Mouse (Mus musculus) hindbrain, embryonic 14.5 days (tissue): ENCODE data around the gene Stox2. TPM values are rescaled to one million over a fixed set of nuclear protein-coding genes. Genes with fewer than 3 reads are reported as not detected.

Source experiments
- ATAC-seq: fragments of 200-750 bp; cut with Nextera tagmentation; 2 replicates; pipeline ENCODE4 v1.8.0; 2017; ENCODE audit warnings: moderate number of reproducible peaks, mild to moderate bottlenecking, moderate TSS enrichment, moderate library complexity; ENCODE audit not compliant: low FRiP score
- DNase-seq: peaks from one replicate; pipeline ENCODE4 v3.0.0-alpha.2; 2015; ENCODE audit warnings: low spot score
- H3K27ac ChIP-seq: fragments of 300-500 bp; sonication (generic); 2 replicates; pipeline ENCODE4 v1.5.1; 2014; ENCODE audit warnings: mild to moderate bottlenecking, moderate library complexity
- H3K27me3 ChIP-seq: fragments of 300-500 bp; sonication (generic); 2 replicates; pipeline ENCODE4 v1.6.1; 2014; ENCODE audit warnings: mild to moderate bottlenecking, low read length, mixed read lengths; ENCODE audit not compliant: control insufficient read depth, insufficient read depth
- H3K36me3 ChIP-seq: fragments of 300-500 bp; sonication (generic); replicated peaks from 2 replicates; pipeline ENCODE4 v1.6.1; 2014; ENCODE audit not compliant: control insufficient read depth, insufficient read depth
- H3K4me1 ChIP-seq: fragments of 300-500 bp; sonication (generic); replicated peaks from 2 replicates; pipeline ENCODE4 v1.6.1; 2014; ENCODE audit warnings: antibody characterized with exemption, low read length, mixed read lengths; ENCODE audit not compliant: control insufficient read depth, insufficient read depth
- H3K4me2 ChIP-seq: fragments of 300-500 bp; sonication (generic); replicated peaks from 2 replicates; pipeline ENCODE4 v1.6.1; 2014; ENCODE audit warnings: mild to moderate bottlenecking, moderate library complexity
- H3K4me3 ChIP-seq: fragments of 300-500 bp; sonication (generic); replicated peaks from 2 replicates; pipeline ENCODE4 v1.5.1; 2014; ENCODE audit warnings: mild to moderate bottlenecking, low read length
- H3K9ac ChIP-seq: fragments of 300-500 bp; sonication (generic); 2 replicates; pipeline ENCODE4 v1.6.1; 2014
- H3K9me3 ChIP-seq: fragments of 300-500 bp; sonication (generic); 2 replicates; pipeline ENCODE4 v1.6.1; 2016; ENCODE audit warnings: low read length; ENCODE audit not compliant: control insufficient read depth
- WGBS: fragments of 180-500 bp; shearing (Covaris S2); extraction: QIAGEN DNeasy Blood & Tissue Kit; methylation state at CpG from one replicate; pipeline ENCODE4 v1.1.7; 2014; 5-methylcytosine and 5-hydroxymethylcytosine counted together
- polyA plus RNA-seq: library from polyadenylated mRNA; unstranded; fragments of >200 nt; fragmentation: Nextera tagmentation; extraction: Ambion mirVana; gene quantifications from 2 replicates; pipeline ENCODE4 v1.2.1, GENCODE M21; 2014

Stox2 gene
- polyA plus RNA-seq, 1 experiment from 2014 or later = 39.9 TPM

DNA sequence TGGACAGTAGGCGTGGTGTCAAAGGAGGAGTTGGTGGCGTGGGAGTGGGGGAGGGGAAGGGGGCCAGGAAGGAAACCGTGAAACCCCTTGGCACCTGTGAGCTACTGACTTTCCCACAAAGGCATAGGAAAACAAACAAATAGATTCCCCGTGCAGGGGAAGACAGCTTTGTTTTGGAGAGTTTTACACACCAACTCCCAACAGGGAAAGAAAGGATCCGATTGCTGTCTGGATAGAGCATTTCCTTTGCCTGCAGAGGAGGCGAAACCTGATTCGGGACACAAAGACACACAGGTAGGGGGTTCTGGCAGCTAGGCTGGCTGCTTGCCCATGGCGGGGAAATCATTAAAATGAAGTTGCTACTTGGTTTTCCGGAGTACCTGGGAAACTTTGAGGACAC is 310.6 kb downstream of the Stox2 start:
- Histone ChIP-seq H3K4me3 (no peak overlapping the region), H3K9me3 (no peaks in the 10 kb centered on the region), H3K27ac (no peak overlapping the region), H3K4me2 (peak overlapping the region; percentile 19), H3K27me3 (no peaks in the 10 kb centered on the region), H3K36me3 (no peaks in the 10 kb centered on the region), H3K4me1 (no peaks in the 10 kb centered on the region; the same call in 1 of the 2 replicates), H3K9ac (no peak overlapping the region)
- no peak for ATAC-seq
- 23% methylated on average over 9 of the region's 9 CpGs for WGBS
- DNase-seq = no peak

DNA sequence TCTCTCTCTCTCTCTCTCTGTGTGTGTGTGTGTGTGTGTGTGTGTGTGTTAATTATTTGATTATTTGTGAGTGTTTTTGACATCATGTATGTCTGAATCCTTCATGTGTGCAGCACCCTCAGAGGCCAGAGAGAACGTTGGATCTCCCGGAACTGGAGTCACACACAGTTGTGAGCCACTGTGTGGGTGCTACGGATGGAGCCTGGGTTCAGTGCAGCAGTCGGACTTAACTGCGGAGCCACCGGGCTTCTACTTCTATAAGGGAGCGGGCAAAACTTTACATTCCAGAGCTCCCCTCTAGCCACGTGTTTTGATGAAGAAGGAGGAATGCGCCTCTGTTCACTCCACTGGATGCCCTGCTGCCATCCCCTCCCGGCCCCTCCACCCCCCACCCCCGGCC is 311.4 kb downstream of the Stox2 start:
- H3K4me3 ChIP-seq = no peak overlapping the region
- DNase-seq (no peak), ATAC-seq (no peak)
- H3K9me3 ChIP-seq = no peaks in the 10 kb centered on the region
- no peaks in the 10 kb centered on the region for H3K27me3 ChIP-seq
- 54% methylated on average over 11 of the region's 11 CpGs for WGBS
- H3K36me3 ChIP-seq = no peaks in the 10 kb centered on the region
- no peak overlapping the region for H3K9ac ChIP-seq
- H3K4me1 ChIP-seq = no peaks in the 10 kb centered on the region; the same call in 1 of the 2 replicates
- H3K27ac ChIP-seq = no peak overlapping the region
- no peak overlapping the region for H3K4me2 ChIP-seq

DNA sequence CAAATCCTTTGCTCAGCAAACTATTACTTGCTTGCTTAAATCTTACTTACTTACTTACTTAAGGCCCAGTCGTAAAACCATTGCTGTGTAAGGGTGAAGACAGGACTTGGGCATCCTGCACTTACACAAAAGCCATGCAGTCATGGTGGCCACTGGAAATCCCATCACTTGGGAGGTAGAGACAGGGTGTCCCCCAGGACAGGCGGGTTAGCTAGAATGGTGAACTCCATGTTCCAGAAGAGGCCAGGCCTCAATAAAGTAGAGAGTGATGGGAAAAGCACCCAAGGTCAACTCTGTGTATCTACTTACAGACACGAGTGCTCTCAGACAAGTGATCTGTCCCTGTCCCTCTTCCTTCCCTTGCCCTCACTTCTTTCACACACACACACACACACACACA is 312.8 kb downstream of the Stox2 start:
- Histone ChIP-seq H3K4me2 (no peak overlapping the region), H3K9ac (no peak overlapping the region), H3K27ac (no peak overlapping the region), H3K4me3 (no peak overlapping the region), H3K9me3 (no peaks in the 10 kb centered on the region), H3K4me1 (no peaks in the 10 kb centered on the region; the same call in 1 of the 2 replicates), H3K27me3 (no peaks in the 10 kb centered on the region), H3K36me3 (no peaks in the 10 kb centered on the region)
- no peak for DNase-seq
- WGBS = 91% methylated on average over 3 of the region's 3 CpGs
- no peak for ATAC-seq

Other genes starting within 250 kb of the Stox2 start
- gene Trappc11, start 87.1 kb upstream of the Stox2 start, polyA plus RNA-seq = 40.1 and 49.3 TPM in 2 replicates
- 38.0 and 38.5 TPM in 2 replicates for gene Rwdd4a, start 87.3 kb upstream of the Stox2 start, polyA plus RNA-seq
- 8.0 and 8.3 TPM in 2 replicates for gene Ing2, start 229.2 kb upstream of the Stox2 start, polyA plus RNA-seq